Mouse (Mus musculus) lung, adult 18-20 months (tissue): Measurements from ENCODE around the gene Psmd14.

Experiments
- DNase-seq, 2 experiments: peaks; one replicate each; pipeline ENCODE4 v3.0.0; 2022; ENCODE audit warnings: mixed read lengths in 2 of 2

The Psmd14 gene

DNA sequence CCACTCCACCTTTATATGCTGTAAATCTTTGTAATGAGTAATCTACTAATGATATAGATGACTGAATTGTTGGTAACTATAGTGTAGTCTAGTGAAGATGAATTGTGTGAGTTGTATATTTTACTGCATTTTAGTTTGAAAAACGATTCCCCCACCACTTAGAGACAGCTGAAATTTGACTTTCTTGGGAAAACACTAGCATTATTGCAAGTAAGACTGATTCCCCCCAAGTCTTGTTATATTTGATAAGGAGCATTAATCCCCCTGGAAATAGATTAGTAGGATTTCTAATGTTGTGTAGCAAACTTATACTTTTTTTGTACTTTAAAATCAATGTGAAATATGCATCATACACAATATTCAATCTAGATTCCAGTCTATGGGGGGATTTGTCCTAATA, 102.0 kb downstream of the Psmd14 start:
- no peak for DNase-seq

DNA sequence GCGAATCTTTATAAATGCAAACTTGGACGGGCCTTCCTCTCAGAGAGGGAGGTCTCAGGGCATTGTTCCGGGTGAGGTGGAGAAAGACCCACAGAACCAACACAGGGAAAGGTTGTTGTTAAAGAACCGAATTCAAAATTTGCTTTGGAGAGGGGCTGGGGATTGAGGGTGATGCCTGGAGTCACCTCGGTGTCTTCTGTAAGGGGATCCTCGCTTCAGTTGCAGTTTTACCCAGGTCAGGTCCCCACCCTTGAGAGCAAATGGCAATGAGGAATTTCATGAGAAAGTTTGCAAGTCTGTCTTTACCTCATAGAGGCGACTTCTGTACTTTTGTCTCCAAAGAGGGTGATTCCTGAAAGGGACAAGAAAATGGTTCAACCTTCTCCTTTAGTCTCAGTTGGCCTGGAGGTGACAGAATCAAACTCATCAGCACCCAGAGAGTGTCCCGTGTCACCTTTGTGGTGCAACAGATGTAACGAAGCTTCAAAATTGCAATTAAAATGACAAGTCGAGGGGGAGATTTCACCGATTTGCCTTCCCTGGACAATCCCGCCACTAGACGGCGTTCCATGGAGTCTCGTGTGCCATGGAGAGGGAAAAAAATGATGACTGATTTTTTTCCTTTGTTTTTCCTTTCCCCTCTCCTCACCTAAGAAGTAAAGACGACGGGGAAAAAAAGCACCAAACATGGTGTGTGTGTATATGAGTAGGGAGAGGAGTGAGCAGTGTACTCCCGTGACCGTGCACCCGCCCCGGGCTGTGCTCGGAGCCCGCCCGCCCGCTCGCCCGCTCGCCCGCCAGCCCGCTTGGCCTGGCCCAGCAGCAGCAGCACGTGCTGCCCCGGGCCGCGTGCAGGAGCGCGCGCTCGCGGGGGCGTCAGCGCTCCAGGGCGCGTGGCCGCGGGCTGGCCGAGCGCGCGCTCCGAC, 103.3 kb downstream of the Psmd14 start:
- no peak for DNase-seq

DNA sequence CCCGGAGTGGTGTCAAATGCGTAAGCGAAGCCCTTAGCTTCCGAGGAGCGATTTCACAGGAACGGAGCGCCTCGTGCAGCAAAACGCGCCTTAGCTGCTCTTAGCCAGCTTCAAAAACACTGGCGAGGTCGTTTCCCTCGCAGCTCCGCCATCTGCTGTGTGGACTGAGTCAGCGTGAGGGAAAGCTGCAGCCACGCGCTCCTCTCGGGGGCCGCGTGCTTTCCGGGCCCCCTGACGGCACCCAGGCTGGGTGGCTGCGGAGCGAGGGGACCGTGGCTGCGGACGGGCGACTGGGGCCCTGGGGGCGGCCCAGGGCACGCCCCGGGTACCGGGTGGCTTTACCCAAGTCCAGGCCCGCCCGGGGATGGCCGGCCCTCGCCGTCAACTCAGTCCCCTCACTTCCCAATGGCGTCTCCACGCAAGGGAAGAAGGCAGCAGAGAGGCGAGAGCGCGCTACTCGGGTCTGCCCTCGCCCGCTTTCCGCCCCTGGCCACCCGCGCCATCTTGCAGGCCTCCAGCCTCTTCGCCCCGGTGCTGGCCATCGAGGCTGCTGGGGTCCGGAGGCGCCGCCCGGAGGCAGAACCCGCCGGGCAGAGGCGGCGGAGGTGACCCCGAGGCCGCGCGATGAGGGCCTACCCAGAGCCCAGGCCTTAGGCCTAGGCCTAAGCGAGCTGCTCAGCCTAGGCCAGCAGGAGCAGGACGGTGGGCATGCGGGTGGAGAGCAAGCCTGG, 104.3 kb downstream of the Psmd14 start:
- DNase-seq = no peak

DNA sequence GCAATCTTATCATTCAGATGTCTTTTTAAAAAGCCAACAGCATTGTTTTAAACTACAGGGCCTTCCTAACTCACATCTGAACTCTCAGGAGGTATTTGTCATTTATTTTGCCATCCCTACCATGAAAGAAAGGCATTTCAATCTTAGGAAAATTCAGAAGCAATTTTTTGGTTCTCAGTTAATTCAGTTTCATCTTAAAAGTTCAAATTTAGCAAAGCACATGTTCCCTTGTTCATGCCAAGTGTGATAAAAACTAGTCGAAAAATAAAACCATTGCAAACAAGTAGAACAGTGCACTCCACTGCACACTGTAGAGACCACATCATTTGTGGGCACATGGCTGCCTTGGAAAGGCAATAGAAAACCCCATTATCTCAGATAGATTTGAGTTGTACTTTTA, 106.7 kb downstream of the Psmd14 start:
- no peak for DNase-seq

DNA sequence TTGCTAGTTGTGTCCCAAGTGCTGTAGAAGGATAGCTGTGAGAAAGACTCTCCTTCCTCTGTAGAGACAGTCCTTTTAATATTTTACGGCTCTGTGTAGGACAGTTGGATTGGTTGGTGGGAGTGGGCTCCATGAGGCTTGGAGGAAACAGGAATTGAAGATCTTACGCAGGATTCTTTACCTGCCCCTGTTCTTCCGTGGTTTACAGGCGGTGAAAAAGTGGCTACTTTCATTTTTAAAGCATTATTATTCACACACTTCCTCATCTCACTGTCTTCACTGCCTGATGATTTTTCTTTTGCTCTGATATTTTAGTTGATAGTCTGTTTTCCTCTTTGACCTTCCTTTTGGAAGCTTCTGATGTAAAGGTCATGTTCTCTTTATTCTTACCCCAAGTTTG, 108.7 kb downstream of the Psmd14 start:
- no peak for DNase-seq

DNA sequence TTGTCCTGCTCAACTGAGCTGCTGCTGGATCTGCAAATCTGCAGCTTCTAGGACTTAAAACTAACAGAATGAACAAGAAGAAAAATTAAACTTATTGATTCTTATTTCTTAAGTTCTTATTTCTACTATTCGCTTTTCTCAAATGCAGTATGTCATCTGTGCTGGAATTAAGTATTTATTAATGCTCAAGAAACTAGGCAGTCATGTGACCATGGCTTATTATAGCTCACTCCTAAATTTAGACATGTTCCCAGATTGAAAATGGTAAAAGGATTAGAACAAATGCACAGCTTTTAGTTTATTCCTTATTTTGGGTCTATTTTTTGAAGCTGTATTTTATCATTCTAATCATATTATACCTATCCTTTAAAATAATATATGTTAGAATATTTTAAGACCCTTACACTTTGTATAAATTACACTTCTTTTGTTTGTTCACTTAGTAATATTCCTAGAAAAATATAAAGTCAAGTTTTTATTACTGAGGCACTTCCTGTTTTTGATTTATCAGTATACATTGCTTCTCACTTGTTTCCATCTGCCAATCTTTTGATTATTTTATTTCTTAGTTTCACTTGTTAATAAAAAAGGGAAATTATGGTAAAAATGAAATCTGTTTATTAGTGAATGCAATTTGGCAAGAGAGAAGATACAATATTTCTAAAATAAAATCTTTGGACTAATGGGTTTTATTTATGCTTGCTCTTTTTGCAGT, 112.1 kb downstream of the Psmd14 start:
- no peak for DNase-seq

DNA sequence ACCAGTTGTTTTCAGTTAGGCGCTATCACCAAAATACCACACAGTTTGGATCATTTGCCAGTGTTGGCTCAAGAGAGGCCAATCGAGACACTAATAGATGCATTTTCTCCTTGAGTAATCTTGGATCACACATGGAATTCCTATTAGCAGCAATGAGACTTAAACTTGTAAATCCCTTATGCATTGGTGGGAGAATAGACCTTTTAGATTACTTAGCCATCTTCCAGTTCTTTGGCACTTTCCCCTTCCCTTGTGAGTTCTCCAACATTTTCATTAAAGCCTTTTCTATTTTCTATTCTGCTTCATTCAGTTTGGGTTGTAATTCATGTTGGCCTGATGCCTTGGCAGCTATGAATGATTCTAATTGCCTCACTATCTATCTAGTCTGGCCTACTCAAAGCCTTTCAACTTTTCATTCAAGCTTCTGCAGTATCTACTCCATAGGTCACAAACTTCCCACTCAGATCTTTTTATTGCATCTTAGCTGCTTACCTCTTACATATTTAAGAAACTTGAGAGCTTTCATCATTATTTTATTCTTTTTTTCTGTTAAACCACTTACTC, 125.8 kb downstream of the Psmd14 start:
- no peak for DNase-seq
